Mouse (Mus musculus): ENCODE results near the gene Pepd.
A peak's percentile ranks its signal among the peaks of the same experiment; 100 is the strongest.

Gene Pepd

DNA sequence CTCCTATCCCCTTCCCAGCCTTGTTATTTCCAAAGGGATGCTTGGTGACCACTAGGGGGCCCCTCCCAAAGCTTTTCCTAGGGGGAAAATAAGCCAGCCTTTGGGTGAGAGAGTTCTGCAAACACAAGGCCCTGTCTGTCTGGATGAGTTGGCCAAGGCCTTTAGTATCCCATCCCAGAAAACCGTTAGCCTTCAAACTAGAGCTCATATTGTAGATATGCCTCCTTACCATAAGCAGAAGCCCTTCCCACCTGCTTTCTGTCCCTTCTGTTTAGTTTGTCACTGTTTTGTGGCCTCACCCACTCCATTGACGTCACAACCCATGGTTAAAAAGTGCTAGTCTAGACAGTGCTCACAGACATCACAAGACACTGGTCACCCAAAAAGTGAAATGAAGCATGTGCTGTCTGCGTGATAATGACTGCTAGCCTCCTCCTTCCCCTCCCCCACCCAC is 114.7 kb downstream of the Pepd start:
- DNase-seq (ENCODE audit: low spot score in 2 of 2), result no peak

DNA sequence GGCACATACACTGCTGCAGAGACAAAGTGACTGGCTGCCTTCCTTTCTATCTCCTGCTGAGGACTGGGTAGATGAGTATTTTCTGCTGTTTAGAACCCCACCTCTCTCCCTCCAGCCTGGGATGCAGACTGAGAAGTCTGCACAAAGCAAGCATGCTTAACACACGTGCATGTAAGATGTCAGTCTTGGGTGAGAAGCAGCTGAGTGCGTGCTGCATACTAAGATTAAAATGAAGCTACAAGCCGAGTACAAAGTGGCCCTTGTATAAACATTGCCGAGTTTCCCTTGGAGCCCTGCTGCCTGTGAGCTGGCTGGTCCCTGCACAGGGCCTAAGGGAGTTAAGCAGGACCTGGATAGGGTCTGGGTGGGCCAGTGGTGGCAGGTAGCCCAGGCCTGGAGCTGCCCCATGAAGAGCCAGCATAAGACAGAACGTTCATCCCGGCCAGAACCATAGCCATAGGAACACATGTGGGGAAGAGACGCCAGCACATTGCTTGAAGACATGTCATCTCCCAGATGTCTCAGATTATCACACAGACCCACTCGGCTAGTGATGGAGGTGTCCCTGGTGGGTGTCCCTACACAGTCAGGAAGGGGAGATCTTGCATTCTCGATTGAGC is 115.7 kb downstream of the Pepd start:
- no peak for DNase-seq (ENCODE audit: low spot score in 2 of 2)

DNA sequence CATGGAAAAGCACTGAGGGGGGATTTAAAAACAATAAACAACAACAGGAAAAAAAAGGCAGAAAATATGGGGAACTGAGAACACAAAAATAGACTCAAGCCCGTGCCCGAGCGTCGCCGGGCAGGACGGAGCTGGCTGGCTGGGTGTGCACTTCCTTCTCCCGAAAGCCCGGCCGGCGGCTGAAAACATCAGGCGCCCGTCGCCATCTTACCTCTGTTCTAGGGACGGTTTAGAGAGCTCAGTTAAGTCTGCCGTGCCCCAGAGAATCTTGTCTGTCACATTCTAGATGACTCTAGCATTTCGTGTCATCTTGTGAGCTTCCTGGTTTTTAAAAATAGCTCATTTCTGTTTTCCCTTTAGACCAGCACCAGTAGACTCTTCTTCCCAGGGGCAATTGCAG is 116.4 kb downstream of the Pepd start:
- DNase-seq (ENCODE audit: low spot score in 2 of 2), result no peak

DNA sequence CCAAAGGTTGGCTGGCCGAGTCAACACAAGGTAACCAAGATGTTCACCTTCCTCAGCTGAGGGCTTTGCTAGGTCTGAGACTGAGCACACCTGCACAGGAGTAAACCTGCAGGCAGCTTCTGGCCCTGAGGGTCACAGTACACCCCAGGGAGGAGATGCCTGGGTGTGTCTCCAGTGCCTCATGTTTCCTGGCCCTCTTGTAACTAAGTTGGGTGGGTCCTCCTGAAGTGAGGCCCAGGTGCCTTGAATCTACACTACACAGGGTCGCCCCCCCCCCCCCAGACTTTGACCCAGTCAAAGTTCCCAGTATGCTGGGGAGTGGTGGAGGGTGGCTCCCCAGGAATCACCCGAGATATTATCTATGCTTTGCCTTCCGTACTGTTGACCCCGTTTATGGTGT is 117.0 kb downstream of the Pepd start:
- no peak for DNase-seq (ENCODE audit: low spot score in 2 of 2)

DNA sequence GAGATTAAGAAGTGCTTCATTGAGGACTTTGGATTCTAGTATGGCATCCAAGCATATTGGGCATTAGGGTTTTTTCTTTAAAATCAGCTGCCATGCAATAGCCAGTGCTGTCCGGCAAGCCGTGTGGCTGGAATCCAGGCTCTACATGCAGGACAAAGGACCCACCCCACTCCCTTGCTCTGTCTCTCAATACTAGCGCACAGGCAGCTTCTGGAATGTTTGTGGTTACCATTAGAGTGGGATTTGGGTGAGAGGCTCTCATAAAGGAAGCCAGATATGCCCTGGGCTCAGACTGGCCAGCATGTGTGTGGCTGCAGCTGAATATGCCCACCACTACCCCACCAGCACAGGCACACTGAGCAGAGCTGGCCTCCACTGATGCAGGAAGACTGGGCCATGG is 117.5 kb downstream of the Pepd start:
- DNase-seq (ENCODE audit: low spot score in 2 of 2), result no peak

DNA sequence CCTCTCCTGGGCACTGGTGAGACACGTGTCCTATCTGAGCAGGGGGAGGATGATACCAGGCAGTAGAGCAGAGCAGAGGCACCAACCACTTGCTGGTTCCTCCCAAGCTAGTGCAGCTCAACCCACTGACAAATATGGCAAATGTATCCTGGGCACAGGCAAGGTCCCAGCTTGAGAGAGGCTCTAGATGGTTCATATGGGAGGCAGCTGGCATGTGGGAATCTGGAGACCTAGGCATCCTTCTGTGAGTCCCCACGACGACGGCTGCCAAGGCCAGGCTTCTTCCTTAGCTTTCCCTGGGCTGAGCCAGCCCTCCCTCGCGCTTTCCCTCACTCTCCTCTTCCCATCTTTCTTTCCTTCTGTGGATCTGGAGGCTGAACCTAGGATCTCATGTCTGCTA is 118.4 kb downstream of the Pepd start:
- no peak for DNase-seq (ENCODE audit: low spot score in 2 of 2)

DNA sequence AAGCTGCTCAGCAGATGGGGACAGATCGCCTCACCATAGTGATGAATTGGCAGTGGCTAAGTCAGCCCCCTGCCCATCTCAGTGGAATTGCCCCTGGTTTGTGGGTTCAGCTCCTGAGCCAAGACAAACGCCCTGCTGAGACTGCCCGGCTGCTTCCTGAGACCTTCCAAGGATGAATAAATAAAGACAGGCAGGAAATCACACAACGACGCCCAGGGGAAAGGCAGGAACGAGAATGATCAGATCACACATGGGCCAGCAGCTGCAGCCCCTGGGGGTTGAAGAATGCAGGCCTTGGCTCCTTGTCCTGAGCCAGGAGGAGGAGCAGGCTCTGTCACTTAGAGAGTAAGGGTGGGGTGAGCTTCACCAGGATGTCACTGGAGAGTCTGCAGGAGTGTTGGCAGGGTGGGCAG is 123.0 kb downstream of the Pepd start:
- DNase-seq (ENCODE audit: low spot score in 2 of 2), result no peak

DNA sequence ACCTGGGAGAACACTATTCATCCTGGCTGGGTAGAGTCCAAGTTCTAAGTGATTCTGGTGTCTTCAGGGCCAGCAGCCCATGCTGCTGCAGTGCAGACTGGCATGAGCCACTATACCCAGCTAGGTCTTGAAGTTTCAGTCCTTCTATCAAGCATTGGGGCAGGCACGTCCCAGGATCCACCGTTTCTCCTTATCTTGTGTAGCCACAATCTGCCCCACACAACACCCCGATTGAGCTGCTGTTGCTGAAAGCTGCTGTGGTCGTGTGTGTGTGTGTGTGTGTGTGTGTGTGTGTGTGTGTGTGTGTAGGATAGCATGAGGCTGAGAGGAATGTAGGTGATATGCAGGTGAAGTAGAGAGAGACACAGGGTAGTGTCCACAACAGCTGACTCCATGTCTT is 123.4 kb downstream of the Pepd start:
- no peak for DNase-seq (ENCODE audit: low spot score in 2 of 2)

DNA sequence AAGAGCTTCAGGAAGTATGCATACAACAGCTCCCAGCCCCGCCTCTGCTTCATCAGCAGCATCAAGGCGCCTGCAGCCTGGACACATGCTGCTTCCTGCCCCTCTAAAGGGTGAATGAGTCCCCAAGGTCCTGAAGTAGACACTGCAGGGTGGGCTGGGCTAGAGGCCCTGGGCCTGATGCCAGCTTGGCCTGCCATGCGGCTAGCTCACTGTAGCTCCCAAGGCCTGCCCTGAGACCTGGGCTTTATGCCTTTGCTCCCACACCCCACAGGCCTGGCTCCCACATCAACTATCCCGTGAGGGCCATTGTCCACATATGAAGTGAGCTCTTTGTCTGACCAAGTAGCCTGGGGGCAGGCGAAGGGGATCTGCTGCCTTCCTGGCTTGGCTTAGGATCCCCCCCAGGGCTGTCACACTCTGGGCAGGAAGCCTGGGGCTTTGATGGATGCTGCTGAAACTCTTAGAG is 124.1 kb downstream of the Pepd start:
- peak; percentile 34 to 36 for DNase-seq (ENCODE audit: low spot score in 2 of 2)

DNA sequence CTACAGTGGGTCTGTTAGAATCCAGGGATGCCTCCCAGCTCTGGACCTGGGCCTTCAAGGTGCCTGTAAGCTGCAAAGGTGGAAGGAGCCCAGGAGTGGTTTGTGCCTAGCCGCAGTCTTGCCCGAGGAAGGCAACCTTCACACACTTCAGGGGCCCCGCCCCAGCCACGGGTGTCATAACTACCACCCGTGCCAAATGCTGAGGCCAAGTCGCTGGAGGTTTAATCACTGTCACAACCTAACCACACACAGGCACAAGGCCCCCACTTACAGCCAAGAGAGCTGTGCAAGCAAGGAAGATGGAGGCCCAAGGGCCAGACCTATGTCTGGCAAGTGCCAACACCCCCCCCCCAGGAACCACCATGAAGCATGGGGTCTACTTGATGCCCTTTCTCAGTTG is 125.2 kb downstream of the Pepd start:
- no peak for DNase-seq (ENCODE audit: low spot score in 2 of 2)

DNA sequence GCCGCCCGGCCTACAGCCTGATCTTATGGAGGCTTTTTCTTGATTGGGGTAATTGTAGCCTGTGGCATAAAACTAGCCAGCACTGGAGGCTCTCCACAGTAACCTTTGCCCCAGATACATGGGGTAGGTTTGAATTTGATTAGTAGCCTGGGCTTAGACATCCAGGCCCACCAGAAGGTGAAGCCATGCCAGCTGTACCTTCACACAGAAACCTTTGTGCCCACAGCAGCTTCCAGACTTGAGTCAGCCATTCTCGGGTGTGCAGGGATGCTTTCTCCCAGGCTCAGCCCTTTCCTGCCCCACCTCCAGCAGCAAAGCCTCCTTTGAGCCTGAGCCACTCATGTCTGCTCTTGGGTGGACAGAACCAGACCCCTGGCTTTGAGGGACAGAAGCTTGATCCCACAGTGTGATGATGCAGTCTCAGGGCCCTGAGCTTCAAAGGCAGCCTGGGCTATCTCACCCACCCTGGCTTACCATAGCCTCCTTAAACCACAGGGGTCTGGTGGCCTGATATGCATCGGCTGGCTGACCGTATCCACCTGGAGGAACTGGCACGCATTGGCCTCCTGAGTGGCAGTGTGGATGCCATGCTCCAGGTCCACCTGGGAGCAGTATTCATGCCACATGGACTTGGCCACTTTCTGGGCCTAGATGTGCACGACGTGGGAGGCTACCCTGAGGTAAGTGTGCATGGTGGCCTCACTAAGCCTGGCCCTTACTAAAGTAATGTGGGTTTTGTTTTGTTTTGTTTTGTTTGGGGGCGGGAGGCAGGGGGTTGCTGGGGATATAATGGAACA is 128.2 kb downstream of the Pepd start:
- DNase-seq (ENCODE audit: low spot score in 2 of 2), result no peak

DNA sequence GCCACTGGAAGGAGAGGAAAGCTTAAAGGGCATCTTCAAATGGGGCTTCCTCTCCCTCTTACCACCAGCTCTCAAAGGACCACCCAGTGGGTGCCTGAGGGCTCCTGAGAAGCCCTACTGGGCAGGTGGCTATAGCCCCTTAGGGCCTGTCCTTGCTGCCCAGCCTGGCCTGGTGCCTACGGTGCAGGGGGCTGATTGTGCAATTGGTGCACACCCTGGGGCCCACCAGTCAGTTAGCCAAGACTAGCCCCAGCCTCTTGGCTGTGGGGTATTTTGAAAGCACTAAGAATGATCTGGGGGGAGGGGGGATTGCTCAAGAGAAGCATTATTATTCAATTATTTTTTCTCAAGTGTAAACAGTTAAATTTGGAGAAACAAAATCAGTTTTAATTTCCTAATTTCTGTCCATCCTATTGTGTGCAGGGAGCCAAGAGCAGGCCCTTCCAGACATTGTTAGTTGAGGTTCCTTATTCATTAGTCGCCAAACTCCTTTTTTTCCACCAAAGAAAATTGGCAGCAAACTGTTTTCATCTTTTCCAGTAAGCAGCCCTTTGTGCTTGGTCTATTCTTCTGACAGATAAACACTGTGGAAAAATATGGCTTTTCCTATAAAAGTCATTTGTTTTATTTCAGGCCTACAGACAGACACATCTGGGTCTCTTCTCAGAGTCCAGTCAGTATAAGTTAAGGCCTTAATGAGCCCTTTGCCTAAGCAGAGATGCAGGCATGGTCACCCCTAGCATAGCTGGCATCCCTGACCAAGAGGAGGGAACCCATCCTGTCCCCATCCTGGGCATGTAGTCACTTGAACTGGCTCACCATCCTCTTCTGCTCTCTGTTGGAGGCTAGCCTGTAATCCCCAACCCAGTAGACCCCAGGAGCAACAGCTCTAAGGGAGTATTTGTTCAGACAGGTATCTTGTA is 129.4 kb downstream of the Pepd start:
- no peak for DNase-seq (ENCODE audit: low spot score in 2 of 2)

DNA sequence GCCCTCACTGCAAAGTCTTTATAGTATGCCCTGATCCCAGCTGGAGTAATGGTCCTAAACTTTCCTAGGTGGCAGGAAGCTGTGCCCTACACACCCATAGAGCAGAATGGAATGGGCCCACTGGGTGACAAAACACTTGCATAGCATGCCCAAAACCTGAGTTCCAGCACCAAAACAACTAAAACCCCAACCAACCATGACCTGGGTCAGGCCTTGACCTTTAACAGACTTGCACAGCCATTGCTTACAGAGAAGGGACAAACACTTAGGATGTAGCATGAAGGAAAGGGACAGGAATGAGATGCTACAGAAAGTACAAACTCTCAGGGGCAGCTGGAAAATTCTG is 130.0 kb downstream of the Pepd start:
- DNase-seq (ENCODE audit: low spot score in 2 of 2), result no peak

DNA sequence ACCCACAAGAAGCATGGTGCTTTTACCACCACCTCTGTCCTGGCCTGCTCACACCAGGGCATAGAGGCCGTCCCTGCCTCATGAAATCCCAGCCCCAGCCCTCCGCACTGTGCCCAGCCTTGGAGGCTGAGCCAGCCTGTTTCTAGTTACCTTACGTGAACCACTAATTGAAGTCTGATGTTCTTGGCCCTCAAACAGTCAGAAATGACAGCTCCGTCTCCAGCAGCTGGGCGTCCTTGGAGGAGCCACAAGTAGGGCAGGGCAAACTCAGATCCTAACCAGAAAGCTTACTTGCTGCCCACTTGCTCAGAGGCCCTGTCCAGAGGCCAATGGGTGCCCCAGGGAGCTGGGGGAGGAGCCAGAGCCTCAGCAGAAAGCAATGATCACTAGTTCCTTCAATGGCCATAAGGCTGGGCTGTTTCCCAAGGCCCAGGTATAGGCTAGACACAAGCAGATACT is 130.6 kb downstream of the Pepd start:
- DNase-seq (ENCODE audit: low spot score in 2 of 2), result no peak

DNA sequence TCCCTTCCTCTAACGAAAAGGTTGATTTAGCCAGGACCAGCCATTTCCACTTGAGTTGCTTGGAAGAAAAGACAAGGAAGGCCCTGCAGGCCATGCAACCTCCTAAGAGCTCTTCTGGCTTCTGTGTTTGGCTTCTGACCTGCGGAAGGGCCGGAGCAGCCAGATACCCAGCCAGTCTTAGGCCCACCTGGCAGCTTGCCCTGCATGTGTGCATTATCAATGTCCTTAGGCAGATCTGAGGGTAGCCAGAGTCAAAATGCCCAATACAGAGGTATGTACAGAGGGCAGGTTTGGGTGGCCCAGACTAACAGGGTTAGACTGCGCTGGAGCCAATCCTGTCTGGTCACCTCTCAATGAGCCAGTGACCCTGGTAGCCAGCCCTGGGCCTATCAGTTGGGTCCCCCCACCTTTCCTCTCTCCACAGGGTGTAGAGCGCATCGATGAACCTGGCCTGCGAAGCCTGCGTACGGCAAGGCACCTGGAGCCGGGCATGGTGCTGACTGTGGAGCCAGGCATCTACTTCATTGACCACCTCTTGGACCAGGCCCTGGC is 131.2 kb downstream of the Pepd start:
- DNase-seq (ENCODE audit: low spot score in 2 of 2), result no peak

DNA sequence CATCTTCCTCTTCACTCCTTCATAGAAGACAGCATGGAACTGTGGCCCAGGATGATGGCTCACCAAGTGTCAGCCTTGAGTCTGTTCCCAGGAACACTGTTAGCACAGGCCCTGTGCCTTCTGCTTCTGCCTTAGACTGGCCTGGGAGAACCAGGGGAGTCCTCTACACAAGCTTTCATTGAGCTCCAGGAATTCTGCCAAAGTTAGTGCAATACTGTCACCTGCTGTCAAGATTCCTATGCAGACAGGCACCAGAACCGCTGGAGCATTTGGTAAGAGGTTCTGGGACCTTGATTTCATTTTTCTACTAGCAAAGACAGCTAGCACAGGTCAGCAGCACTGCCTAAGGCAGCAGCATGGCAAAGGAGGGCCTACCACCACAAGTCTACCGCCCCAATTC is 132.5 kb downstream of the Pepd start:
- DNase-seq (ENCODE audit: low spot score in 2 of 2), result no peak

DNA sequence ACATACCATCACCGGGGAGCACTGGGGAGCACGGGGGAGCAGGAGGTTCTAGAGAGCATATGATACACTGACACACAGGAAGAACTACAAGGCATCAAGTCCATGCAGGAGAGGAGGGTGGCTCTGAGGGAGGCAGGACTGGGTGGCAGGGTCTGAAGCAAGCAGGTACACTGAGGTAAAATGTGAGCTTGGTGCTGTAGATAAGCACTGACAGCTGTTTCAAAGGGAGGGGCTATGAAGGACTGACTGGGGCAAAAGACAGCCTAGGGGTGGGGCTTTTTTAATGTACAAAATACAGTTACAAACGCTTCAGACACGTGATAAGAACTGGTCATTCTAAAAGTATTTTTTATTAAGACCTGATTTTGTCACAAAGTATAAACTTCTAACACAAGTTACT is 133.9 kb downstream of the Pepd start:
- no peak for DNase-seq (ENCODE audit: low spot score in 2 of 2)

DNA sequence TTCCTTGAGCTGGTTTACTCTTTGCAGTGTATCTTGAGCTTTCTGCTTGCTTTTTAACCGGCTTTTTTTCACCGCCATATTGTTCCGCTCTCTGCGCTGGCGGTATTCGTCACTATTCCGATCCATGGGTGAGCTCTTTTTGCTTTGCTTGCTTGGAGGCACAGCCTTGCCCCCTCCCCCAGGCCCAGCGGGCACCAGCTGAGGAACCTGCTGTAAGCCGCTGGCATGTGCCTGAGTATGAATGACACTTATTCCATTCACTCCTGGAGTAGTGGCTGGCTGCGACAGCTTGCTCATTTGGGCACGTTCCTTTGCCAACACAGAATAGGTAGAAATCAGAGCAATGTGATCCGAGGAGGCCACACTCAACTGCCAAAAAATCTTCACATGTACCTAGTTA is 138.4 kb downstream of the Pepd start:
- no peak for DNase-seq (ENCODE audit: low spot score in 2 of 2)

DNA sequence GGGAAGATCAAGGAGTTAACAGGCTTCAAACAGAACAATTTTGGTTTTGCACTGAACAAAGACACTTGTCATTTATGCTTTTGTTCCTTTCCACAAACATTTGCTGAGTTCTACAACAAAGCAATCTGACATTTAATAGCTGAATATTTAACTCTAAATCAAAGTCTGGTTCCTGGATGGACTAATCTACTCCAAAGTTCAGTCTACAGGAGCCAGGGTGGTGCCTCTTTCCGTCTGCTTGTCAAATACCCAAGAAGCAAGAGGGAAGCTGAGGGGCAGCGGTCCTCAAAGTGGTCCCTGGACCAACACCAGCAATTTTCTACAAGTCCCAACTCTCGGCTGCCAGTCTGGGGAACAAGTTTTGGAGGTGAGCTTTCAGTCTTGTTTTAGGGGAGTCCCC is 141.0 kb downstream of the Pepd start:
- DNase-seq (ENCODE audit: low spot score in 2 of 2), result no peak

DNA sequence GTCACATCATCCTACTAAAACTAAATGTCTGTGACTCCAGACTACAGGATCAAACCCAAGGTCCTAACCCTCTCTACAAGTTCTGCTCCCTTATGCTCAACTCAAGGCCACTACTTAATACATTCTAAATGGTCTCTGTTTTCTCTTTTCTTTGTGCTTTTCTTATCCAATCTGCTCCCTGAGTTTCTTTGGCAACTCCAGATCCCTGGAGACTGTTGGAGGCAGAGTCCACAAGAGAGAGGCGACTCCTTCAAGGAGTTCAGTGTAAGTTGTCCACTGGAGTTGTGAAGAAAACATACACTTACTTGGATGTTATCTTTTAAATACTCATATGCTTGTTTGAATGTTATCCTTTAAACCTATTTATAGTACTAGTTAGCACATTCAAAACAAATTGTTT is 142.1 kb downstream of the Pepd start:
- no peak for DNase-seq (ENCODE audit: low spot score in 2 of 2)

DNA sequence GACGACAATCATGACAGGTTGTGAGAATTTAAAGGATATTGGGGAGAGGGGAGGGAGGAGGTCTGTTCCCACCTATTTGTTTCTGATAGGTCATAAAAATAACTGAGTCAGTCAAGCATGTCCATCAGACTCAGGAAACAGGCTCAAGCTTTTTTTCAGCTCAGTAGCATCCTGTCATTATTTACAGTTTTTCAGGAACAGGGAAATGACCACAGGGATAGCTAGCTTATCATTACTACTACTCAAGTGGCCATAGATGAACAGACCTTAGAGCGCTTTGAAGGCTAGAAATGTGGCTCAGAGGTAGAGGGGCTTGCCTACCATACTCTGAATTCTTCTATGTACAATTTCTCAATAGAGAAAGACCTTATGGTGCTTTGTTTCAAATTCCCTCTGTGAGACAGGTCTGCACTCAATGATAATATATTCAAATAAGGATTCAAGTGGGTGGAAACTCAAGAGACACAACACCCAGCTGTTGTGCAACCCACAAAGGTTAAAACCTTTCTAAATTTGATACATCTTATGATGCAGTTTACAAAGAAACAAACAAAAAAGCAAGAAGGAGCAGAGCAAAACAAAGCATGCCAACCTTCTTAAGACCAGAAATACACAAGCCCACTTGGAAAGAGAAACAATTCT is 142.9 kb downstream of the Pepd start:
- DNase-seq (ENCODE audit: low spot score in 2 of 2), result no peak

All from right cerebral cortex, postnatal 36 days (tissue).